Mouse (Mus musculus): ENCODE results near the gene Pygo2.

Pygo2 gene

GRCm38 (mm10) chr3:89458372-89458964, 28.5 kb downstream of the Pygo2 start:
- DNase-seq: no peak

GRCm38 (mm10) chr3:89458965-89459807, 29.2 kb downstream of the Pygo2 start:
- DNase-seq: peak; percentile 92 to 93

GRCm38 (mm10) chr3:89468268-89468667, 38.3 kb downstream of the Pygo2 start:
- no peak for DNase-seq

- DNase-seq: no peak
Observed at GRCm38 (mm10) chr3:89472280-89472679, 42.3 kb downstream of the Pygo2 start.

GRCm38 (mm10) chr3:89473838-89474237, 43.8 kb downstream of the Pygo2 start:
- DNase-seq: no peak

GRCm38 (mm10) chr3:89479055-89479454, 49.0 kb downstream of the Pygo2 start:
- DNase-seq: no peak

GRCm38 (mm10) chr3:89481488-89481887, 51.5 kb downstream of the Pygo2 start:
- peak; percentile 49 to 51 for DNase-seq

- no peak for DNase-seq
Observed at GRCm38 (mm10) chr3:89482249-89482648, 52.2 kb downstream of the Pygo2 start.

Measured in thymus, postnatal 36 days (tissue).